Mouse (Mus musculus) embryonic fibroblast, embryonic 13.5 days (primary cell): ENCODE data around the gene Zfp81.

Experiments
- CTCF ChIP-seq: IDR thresholded peaks from 2 replicates; pipeline ENCODE4 v1.5.1; 2011; ENCODE audit warnings: mild to moderate bottlenecking, control low read depth, low read length, moderate library complexity, borderline replicate concordance; ENCODE audit not compliant: insufficient read depth
- POLR2A ChIP-seq: IDR thresholded peaks from 2 replicates; pipeline ENCODE4 v1.6.1; 2011; ENCODE audit warnings: low read depth, mild to moderate bottlenecking, control low read depth, low read length, moderate library complexity

GRCm38 (mm10) chr17:33392271-33392670 is 33.6 kb upstream of the Zfp81 start:
- TF ChIP-seq POLR2A (no peak), CTCF (no peak)
